Mouse (Mus musculus): Measurements from ENCODE around the gene Unc5c. TPM values are rescaled to one million over a fixed set of nuclear protein-coding genes. Genes with fewer than 3 reads are reported as not detected.

Unc5c gene
- polyA plus RNA-seq, 1 experiment from 2014 or later: 0.35 TPM

GRCm38 (mm10) chr3:141483665-141484431 is 18.8 kb downstream of the Unc5c start:
- Histone ChIP-seq H3K9me3 (replicated peaks) (no peaks in the 10 kb centered on the region), H3K9ac (no peak overlapping the region), H3K36me3 (no peaks in the 10 kb centered on the region), H3K27me3 (no peaks in the 10 kb centered on the region), H3K4me2 (no peak overlapping the region), H3K4me3 (replicated peaks) (no peak overlapping the region), H3K4me1 (replicated peaks) (no peaks in the 10 kb centered on the region), H3K27ac (no peak overlapping the region)
- WGBS (ENCODE audit: insufficient replicate concordance): 46% methylated on average over 2 of the region's 2 CpGs
- no peak for ATAC-seq (ENCODE audit: low read depth)
- DNase-seq: no peak

GRCm38 (mm10) chr3:141485218-141485617 is 20.2 kb downstream of the Unc5c start:
- DNase-seq: no peak
- Histone ChIP-seq H3K4me3 (replicated peaks) (no peak overlapping the region), H3K36me3 (no peaks in the 10 kb centered on the region), H3K4me1 (replicated peaks) (no peaks in the 10 kb centered on the region), H3K27me3 (no peaks in the 10 kb centered on the region), H3K9me3 (replicated peaks) (no peaks in the 10 kb centered on the region), H3K4me2 (no peak overlapping the region), H3K27ac (no peak overlapping the region), H3K9ac (no peak overlapping the region)
- no peak for ATAC-seq (ENCODE audit: low read depth)
- 66% methylated on average over 4 of the region's 4 CpGs for WGBS (ENCODE audit: insufficient replicate concordance)

DNA sequence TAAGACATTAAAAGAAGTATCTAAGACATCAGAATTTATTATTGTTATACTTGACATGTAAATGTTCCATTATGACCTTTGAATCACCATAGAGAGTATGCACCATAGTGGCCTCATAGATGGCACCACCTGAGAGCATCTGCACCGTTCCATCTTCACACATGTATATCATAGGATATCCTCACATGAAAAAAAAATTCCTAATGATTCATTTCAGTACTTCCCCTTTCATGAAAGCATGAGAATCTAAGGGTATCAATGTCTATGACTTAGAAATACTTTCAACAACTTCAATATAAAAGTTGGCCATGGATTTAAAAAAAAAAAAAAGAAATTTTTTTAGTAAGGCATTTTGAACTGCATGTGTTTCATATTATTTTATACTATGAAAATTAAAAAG is 25.6 kb downstream of the Unc5c start:
- ATAC-seq (ENCODE audit: low read depth) (no peak), DNase-seq (no peak)
- Histone ChIP-seq H3K36me3 (no peaks in the 10 kb centered on the region), H3K4me1 (replicated peaks) (no peaks in the 10 kb centered on the region), H3K27me3 (no peaks in the 10 kb centered on the region), H3K27ac (no peak overlapping the region), H3K4me2 (no peak overlapping the region), H3K9me3 (replicated peaks) (no peaks in the 10 kb centered on the region), H3K4me3 (replicated peaks) (no peak overlapping the region), H3K9ac (no peak overlapping the region)
- WGBS (ENCODE audit: insufficient replicate concordance): 45% methylated on average over 1 of the region's 1 CpGs

DNA sequence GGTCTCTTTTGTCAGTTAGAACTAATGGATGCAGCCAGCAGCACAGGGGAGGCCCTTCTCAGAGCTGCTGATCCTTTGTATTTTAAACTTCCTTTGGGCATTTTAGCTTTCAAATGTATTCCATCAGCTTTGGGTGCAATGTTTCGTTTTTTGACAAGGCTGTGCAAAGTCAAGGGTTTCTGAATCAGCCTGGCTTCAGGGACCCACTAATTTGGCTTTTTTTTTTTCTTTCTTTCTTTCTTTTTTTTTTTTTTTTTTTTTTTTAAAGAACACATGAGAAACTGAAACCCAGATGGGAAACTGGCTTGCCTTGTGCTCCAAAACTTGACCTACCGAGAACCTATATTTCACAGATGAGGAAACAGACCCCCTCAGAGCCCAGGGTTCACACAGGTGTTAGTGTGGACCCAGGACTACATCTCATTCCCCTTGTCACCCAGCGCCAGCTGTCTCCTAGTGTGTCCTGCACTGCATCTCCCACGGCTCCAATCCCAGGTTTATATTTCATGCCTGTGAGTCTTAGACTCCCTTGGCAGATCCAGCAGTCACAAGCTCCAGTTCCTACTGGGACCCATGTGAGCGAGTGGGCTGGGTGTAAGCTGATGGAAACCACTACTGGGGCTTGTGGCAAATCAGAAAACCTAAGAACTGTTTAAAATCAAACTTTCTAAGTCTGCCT is 26.4 kb downstream of the Unc5c start:
- no peaks in the 10 kb centered on the region for H3K36me3 ChIP-seq
- H3K27me3 ChIP-seq: no peaks in the 10 kb centered on the region
- DNase-seq (no peak), ATAC-seq (ENCODE audit: low read depth) (no peak)
- H3K9ac ChIP-seq: no peak overlapping the region
- H3K27ac ChIP-seq: no peak overlapping the region
- H3K4me3 ChIP-seq (replicated peaks): no peak overlapping the region
- no peaks in the 10 kb centered on the region for H3K9me3 ChIP-seq (replicated peaks)
- 40% methylated on average over 5 of the region's 5 CpGs for WGBS (ENCODE audit: insufficient replicate concordance)
- H3K4me1 ChIP-seq (replicated peaks): no peaks in the 10 kb centered on the region
- H3K4me2 ChIP-seq: no peak overlapping the region

DNA sequence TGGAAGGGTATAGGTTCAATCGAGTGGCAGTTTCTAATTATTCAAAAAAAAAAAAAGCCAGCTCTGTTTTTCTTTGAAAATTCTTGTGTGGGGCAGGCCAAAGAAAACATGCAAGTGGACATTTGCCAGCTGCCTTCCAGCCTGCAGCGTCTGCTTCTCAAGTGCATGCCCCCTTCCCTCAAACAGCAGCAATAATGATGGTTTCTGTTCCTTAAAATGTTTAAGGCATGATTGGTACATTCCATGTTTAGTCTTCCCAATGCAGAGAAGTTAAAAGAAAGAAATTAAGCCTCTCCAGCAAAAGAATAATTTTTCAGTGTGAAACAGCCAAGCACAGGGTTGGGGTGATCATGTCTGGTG is 26.9 kb downstream of the Unc5c start:
- Histone ChIP-seq H3K9ac (no peak overlapping the region), H3K4me3 (replicated peaks) (no peak overlapping the region), H3K36me3 (no peaks in the 10 kb centered on the region), H3K27ac (no peak overlapping the region), H3K4me2 (no peak overlapping the region), H3K27me3 (no peaks in the 10 kb centered on the region), H3K9me3 (replicated peaks) (no peaks in the 10 kb centered on the region), H3K4me1 (replicated peaks) (no peaks in the 10 kb centered on the region)
- no peak for ATAC-seq (ENCODE audit: low read depth)
- WGBS (ENCODE audit: insufficient replicate concordance): 49% methylated on average over 2 of the region's 2 CpGs
- DNase-seq: no peak

GRCm38 (mm10) chr3:141493000-141493399 is 28.0 kb downstream of the Unc5c start:
- WGBS (ENCODE audit: insufficient replicate concordance): 35% methylated on average over 3 of the region's 3 CpGs
- Histone ChIP-seq H3K4me3 (replicated peaks) (no peak overlapping the region), H3K36me3 (no peaks in the 10 kb centered on the region), H3K4me1 (replicated peaks) (no peaks in the 10 kb centered on the region), H3K27me3 (no peaks in the 10 kb centered on the region), H3K9ac (no peak overlapping the region), H3K27ac (no peak overlapping the region), H3K4me2 (no peak overlapping the region), H3K9me3 (replicated peaks) (no peaks in the 10 kb centered on the region)
- ATAC-seq (ENCODE audit: low read depth) (no peak), DNase-seq (no peak)

DNA sequence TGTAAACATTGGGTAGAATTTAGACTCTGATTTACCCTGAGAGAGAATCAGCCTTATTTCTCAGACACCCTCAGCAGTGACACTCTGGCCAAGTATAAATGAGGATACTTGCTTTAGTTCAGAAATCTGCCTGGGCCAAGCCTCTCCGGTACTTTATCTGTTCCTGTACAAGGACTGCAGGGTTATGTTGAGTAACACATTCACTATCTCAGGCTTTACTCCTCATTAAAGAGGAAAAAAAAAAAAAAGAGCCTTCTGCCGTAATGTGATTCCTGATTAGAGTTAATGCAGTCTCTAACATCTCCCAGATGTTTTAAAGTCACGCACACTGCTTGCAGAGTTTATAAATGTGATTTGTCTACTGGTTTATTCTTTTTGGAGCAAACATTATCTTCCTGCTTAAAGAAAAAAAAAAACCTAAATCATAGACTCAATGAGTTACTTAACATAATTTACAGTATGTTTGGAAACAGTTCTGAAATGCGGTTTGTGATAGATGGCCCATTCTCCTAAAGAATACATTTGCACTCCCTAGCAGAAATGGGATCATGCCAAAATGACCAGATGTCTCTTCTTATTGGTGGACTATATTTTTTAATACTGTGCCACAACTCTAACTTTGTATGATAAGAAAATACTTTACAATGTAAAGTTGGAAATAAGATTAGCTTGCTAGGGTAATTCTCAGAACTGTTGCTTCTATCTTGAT is 33.5 kb downstream of the Unc5c start:
- WGBS (ENCODE audit: insufficient replicate concordance): 64% methylated on average over 4 of the region's 4 CpGs
- Histone ChIP-seq H3K27me3 (no peaks in the 10 kb centered on the region), H3K4me3 (replicated peaks) (no peak overlapping the region), H3K4me2 (no peak overlapping the region), H3K9ac (no peak overlapping the region), H3K27ac (no peak overlapping the region), H3K36me3 (no peaks in the 10 kb centered on the region), H3K9me3 (replicated peaks) (no peaks in the 10 kb centered on the region), H3K4me1 (replicated peaks) (no peaks in the 10 kb centered on the region)
- DNase-seq (no peak), ATAC-seq (ENCODE audit: low read depth) (no peak)

GRCm38 (mm10) chr3:141501845-141502505 is 37.0 kb downstream of the Unc5c start:
- H3K4me3 ChIP-seq (replicated peaks): no peak overlapping the region
- no peak for DNase-seq
- no peak overlapping the region for H3K9ac ChIP-seq
- no peak for ATAC-seq (ENCODE audit: low read depth)
- no peaks in the 10 kb centered on the region for H3K36me3 ChIP-seq
- H3K4me1 ChIP-seq (replicated peaks): no peaks in the 10 kb centered on the region
- H3K27ac ChIP-seq: no peak overlapping the region
- WGBS (ENCODE audit: insufficient replicate concordance): 49% methylated on average over 4 of the region's 4 CpGs
- H3K9me3 ChIP-seq (replicated peaks): no peaks in the 10 kb centered on the region
- no peaks in the 10 kb centered on the region for H3K27me3 ChIP-seq
- no peak overlapping the region for H3K4me2 ChIP-seq

GRCm38 (mm10) chr3:141503331-141503730 is 38.3 kb downstream of the Unc5c start:
- WGBS (ENCODE audit: insufficient replicate concordance): 59% methylated on average over 3 of the region's 3 CpGs
- Histone ChIP-seq H3K4me3 (replicated peaks) (no peak overlapping the region), H3K27me3 (no peaks in the 10 kb centered on the region), H3K36me3 (no peaks in the 10 kb centered on the region), H3K9ac (no peak overlapping the region), H3K4me1 (replicated peaks) (no peaks in the 10 kb centered on the region), H3K4me2 (no peak overlapping the region), H3K27ac (no peak overlapping the region), H3K9me3 (replicated peaks) (no peaks in the 10 kb centered on the region)
- ATAC-seq (ENCODE audit: low read depth) (no peak), DNase-seq (no peak)

- Histone ChIP-seq H3K36me3 (no peaks in the 10 kb centered on the region), H3K9me3 (replicated peaks) (no peaks in the 10 kb centered on the region), H3K27me3 (no peaks in the 10 kb centered on the region), H3K9ac (no peak overlapping the region), H3K4me2 (no peak overlapping the region), H3K4me1 (replicated peaks) (no peaks in the 10 kb centered on the region), H3K4me3 (replicated peaks) (no peak overlapping the region), H3K27ac (no peak overlapping the region)
- 43% methylated on average over 1 of the region's 1 CpGs for WGBS (ENCODE audit: insufficient replicate concordance)
- DNase-seq: no peak
- ATAC-seq (ENCODE audit: low read depth): no peak
These were observed 44.8 kb downstream of the Unc5c start for GRCm38 (mm10) chr3:141509772-141510171.

GRCm38 (mm10) chr3:141511253-141512038 is 46.4 kb downstream of the Unc5c start:
- Histone ChIP-seq H3K36me3 (no peaks in the 10 kb centered on the region), H3K27ac (no peak overlapping the region), H3K4me1 (replicated peaks) (no peaks in the 10 kb centered on the region), H3K4me3 (replicated peaks) (no peak overlapping the region), H3K4me2 (no peak overlapping the region), H3K9ac (no peak overlapping the region), H3K9me3 (replicated peaks) (no peaks in the 10 kb centered on the region), H3K27me3 (no peaks in the 10 kb centered on the region)
- no peak for DNase-seq
- no peak for ATAC-seq (ENCODE audit: low read depth)
- WGBS (ENCODE audit: insufficient replicate concordance): 39% methylated on average over 5 of the region's 5 CpGs
